Mouse (Mus musculus): ENCODE results near the gene Eipr1.

The Eipr1 gene

DNA sequence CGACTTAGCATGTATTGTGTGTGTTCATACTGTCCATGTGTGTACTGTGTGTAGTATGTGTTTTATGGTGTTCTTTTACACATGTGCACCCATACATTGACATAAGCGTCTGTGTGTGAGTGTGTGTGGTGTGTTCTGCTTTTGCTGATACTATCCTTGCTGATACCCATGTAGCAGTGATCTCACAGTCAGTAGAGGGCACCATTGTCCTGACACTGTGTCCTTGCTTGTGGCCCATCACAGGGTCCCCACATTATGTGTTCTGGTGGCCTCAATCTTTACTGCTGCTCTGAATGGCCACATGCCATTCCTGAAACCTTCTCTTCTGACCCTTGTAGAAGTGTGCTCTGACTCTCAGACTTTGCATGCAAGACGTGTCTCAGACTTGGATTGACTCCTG lies 22.2 kb downstream of the Eipr1 start:
- intact Hi-C loops (cut with DNase I) = no loop called here

DNA sequence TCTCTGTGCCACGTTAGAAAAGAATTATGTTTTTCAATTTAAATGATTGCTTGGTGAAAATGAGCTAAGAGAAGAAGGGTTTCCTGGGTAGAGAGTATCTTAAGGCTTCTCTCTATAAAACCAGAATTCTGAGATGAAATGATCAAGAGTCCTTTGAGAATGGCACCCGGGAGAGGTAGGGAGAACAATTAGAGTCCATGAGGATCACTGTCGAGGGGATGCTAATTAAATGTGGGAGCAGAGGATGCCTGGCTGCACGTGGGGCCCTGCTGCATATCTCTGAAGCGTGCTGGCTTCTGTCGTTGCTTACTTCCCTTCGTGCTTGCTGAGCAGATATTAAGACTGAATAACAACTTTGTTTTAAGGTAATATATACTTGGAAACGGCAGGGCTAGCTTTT lies 23.5 kb downstream of the Eipr1 start:
- intact Hi-C loops (cut with DNase I) = loop anchor here (5.0 kb wide), 1 partner anchor 352 kb away; no protein-coding TSS in a partner anchor

DNA sequence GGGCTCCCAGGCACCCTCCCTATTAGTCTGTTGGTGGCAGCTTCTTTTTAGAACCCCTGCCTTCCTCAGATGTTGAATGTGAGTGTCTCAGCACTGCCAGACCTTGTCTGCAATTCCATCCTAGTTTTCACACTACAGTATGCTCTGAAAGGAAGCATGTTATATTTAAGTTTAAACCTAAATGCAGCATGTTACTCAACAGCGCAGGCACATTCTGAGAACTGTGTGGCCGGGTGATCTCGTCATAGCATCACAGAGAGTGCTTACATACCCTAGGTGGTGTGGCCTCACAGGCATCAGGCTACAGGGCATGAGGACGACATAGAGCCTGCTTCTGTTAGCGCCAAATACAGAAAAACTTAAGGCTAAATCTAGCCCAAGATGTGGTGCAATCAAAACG lies 24.0 kb downstream of the Eipr1 start:
- intact Hi-C loops (cut with DNase I) = loop anchor here (5.0 kb wide), 1 partner anchor 352 kb away; no protein-coding TSS in a partner anchor

DNA sequence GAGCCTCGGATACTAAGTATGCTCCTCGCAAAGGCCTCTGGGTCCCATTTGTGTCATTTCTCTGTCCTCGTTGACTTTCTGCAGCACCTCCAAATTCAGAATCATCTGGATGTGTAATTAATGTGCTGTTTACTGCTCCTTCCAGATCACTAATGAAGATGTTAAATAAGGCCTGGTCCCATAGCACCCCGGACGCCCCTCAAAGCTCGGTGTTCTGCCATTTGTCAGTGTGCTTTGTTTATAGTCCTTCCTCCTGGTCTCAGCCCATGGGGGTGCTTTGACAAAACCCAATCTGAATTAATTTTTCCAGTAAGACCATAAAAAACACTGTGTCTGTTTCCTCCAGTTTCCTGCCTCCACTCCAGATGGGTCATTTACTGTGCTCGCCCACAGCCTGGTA lies 28.6 kb downstream of the Eipr1 start:
- intact Hi-C loops (cut with DNase I) = no loop called here

DNA sequence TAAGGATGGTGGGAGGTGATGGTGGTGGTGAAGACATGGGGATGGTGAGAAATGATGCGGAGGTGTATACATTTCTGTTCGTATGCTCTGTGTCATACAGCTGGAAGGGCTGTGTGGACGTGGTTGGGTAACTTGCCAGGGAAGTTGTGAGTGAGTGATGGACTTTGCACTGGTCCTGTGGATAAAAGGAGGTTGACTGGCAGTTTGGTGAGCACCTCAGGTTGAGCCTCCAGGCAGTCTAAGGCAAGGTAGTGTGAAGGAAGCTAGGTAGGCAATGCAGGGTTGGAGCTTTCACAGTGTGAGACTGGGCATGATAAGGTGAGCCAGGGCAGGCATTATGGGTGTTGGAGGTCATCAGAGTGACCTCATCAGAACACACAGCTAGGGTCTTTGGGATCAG lies 31.0 kb downstream of the Eipr1 start:
- intact Hi-C loops (cut with DNase I) = no loop called here

DNA sequence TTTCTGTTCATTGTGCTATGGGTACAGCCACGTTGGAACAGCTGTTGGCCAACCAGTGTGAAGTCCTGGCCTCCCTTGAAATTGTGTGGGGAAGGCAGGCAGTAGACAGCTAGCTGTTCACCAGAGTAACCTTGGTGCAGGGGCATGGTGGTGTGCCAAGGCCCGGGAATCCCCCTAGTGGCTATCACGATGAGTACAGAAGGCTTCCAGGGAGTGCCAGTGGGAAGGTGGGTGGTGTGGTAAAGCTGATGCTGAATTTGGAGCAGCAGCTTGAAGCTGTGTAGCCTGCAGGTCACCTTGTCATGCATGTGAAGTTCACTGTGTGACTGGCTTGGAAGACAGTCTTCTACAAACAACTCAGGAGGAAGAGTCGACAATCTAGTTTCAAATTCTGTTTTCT lies 32.8 kb downstream of the Eipr1 start:
- intact Hi-C loops (cut with DNase I) = no loop called here

DNA sequence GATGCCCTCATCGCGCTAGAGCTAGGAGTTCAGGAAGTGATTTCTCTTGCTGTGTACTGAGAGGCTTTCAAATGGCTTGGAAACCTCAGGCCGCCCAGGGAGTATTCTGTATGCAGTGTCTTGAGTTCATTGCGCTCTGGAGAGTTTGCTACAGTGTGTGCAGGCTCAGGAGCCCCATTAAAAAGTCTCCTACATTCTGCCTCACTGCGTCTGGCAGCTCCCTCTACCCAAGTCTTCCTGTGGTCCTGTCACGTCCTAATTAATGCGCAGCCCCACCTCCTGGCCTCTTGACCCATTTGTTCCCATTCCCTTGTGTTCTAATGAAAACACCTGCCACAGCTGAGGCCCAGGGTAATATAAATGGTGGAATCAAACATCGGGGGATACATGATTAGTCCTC lies 33.3 kb downstream of the Eipr1 start:
- intact Hi-C loops (cut with DNase I) = no loop called here

DNA sequence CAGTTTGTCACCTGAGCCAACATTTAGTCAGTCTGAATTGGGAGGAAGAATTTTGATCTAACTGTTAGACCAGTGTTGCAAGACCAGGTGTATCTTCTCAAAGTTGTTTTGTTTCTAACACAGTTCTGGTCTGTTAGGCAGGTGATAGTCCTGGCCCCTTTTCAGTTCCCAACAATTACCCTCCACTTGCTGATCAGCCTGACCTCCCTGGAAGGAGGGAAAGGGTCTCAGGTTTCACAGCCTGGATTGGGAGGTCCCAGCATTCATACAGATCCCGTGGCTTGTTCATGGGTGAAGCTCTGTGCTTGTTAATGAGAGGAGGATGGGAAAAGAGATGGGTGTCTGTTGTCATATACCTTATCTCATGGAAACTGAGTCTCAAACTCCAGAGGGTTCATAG lies 33.7 kb downstream of the Eipr1 start:
- intact Hi-C loops (cut with DNase I) = no loop called here

DNA sequence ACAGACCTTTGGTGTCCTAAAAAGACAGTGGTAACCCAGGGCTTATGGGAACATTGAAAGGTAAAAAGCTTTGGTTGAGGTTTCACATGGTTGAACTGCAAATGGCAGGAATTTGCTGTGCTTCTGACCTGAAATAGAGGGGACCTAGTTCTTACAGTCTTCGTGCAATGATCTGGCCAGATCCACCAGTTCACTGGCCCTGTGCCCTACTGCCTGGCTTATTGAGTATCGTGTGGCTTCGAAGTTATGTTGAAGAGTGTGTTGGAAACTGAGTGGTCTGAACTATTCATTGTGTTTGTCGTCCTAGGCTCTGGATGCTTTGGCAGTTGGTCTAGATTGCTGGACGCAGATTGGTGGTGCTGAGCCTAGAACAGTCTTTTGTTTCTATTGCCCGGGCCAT lies 34.7 kb downstream of the Eipr1 start:
- intact Hi-C loops (cut with DNase I) = no loop called here

DNA sequence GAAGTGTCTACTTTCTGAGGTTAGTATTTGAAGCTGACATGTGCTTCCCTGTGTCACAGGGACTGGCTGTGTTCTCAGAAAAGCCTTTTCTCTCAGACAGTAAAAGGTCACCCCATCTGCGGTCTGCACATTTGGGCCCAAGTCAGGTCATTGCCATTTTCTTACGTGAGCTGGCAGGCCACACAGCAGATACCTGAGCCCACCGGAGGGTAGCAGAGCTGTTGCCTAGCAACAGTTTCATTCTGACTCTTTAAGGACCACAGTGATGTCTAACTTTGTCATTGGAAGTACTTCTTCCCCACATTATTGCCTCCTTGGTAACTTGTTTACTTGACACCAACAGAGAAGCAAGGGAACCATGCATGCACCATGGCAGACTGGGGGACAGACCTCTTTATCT lies 41.0 kb downstream of the Eipr1 start:
- intact Hi-C loops (cut with DNase I) = no loop called here

DNA sequence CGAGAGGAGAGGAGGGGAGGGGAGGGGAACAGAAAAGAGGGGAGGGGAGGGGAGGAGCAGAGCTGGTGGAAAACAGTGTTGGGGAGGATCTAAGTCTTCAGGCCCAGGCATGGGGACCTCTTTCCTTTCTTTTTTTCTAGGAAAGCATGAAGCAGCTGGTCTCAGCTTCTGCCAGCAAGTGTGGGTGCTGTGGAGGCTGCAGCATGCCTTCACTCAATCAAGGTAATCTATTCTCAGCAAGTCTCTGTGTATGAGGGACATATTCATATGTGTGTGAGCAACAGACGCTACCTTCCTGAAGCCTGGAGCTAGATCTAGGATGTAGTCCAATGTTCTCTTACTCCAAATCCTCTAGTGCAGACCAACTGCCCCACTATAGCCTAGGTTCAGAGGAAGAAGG lies 42.1 kb downstream of the Eipr1 start:
- intact Hi-C loops (cut with DNase I) = no loop called here

DNA sequence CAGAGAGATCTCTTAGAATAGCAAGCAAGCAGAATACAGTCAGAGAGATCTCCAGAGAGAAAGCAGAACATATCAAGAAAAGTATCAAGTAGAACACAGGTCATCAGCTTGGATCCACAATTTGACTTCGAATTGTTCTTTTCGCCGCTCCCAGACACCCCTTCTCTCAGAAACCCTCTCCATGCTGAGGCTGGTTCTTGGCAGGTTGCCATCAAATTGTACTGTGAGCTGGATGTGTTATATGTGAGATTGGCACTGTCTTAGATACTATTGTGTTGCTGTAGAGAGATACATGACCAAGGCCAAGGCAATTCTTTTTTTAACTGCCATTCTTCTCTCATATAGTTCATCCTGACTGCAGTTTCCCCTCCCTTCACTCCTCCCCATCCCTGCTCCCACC lies 43.4 kb downstream of the Eipr1 start:
- intact Hi-C loops (cut with DNase I) = no loop called here

DNA sequence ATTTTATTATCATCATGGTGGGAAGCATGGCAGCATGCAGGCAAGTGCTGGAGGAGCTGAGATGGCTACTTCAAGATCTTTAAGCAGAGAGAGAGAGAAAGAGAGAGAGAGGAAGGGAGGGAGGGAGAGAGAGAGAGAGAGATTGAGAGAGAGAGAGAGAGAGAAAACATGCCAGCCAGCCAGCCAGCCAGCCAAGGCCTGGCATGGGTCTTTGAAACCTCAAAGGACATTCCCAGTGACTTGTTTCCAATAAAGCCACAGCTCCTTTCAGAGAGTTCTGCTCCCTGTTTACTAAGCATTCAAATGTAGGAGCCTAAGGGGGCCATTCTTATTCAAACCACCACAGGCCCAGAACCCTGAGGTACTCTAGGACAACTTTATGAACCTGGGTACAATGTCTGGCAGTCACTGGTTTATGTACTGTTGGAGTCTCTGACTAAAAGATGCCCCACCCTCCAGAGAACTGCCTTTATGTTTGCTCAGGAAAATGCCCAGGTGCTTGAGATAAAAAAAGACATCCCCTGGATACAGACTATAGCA lies 45.3 kb downstream of the Eipr1 start:
- intact Hi-C loops (cut with DNase I) = no loop called here

DNA sequence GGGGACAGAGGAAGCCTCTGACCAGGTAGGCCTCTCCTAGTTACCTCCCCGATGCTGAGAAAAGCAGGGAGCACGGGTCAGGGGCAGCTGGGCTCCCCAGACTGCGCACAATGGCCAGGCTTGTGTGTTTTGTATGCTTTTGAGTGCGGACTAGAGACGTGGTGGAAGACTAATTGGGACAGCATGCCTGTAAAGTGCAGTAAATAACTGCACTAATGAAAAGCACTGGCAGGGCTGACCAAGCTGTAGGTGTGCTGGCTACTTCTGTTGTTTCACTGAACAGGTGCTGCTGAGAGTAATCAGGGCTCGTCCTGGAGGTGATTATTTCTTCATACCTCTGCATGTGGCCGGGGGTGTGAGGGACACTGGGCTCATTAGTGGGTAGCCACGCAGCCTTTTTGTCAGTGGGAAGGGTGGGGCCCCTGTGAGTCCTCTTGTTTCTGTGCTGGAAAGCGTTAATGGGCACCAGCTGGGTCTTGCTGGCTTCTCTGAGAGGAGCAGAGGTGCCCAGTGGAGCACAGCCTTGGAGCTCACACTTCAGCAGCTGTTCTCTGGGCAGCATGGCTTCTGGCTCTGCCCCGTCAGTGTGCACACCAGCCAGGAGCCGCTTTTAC lies 48.3 kb downstream of the Eipr1 start:
- intact Hi-C loops (cut with DNase I) = no loop called here

DNA sequence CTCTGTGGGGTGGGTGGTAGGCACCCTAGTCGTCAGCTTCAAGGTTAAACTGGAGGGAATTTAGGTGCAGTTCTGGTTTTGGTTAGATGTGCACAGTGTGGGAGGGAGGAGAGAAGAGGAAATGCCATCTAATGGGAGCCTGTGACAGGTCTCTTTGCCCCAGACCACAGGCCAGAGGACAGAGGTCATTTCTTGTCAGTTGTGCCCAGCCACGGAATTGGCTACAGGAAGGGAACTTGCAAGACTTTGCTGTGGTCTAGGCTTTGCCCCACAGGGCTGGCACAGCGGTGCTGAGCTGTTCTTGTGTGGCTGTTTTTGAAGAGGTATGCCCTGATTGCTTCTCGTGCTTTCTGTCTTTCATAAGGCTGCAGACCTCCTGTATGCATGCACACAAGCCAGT lies 48.8 kb downstream of the Eipr1 start:
- intact Hi-C loops (cut with DNase I) = no loop called here

DNA sequence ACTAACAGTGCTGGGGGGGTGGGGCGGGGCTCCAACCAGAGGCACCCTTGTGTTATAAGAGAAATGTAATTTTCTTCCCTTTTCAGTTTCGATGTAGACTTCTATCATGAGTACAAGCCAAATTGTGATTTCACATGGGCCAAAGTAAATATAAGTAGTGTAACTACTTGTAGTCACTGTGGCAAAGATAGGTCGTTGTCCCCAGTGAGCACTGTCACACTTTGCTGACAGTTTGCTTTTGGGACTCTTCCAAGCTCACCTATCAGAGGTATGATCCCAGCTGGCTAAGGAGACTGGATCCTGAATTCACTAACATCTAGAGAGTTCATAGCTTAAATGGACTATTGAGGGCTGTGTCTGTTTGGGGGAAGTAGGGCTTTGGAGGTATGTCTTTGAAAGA lies 49.3 kb downstream of the Eipr1 start:
- intact Hi-C loops (cut with DNase I) = no loop called here

DNA sequence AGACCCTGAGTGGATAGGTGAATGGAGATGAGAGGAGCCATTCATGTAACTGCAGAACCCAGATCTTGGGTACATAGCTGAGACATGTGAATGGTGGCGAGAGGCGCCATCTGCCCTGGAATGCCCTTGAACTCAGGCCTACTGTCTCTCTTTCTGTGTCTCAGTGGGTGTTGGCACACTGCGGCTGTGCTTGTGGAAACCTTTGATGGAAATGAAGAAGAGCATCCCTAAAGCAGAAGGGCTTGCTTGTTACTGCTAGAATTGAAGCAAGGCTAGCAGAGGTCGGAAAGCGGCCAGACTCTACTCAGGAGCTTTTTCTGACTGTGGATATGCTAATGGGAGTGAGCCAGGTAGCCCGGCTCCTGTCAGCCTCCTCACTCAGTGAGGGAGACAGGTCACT lies 50.1 kb downstream of the Eipr1 start:
- intact Hi-C loops (cut with DNase I) = no loop called here

DNA sequence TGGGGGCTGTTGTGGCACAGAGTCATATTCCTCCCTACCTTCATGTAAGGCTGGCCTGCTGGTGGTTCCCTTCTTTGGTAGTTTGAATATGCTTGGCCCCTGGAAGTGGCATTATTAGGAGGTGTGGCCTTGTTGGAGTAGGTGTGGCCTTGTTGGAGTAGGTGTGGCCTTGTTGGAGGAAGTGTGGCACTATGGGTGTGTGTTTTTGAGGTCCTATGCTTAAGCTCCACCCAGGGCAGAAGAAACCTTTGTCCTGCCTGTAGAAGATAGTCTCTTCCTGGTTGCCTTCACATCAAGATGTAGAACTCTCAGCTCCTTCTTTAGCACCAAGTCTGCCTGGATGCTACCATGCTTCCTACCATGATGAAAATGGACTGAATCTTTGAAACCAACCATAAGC lies 51.4 kb downstream of the Eipr1 start:
- intact Hi-C loops (cut with DNase I) = no loop called here

DNA sequence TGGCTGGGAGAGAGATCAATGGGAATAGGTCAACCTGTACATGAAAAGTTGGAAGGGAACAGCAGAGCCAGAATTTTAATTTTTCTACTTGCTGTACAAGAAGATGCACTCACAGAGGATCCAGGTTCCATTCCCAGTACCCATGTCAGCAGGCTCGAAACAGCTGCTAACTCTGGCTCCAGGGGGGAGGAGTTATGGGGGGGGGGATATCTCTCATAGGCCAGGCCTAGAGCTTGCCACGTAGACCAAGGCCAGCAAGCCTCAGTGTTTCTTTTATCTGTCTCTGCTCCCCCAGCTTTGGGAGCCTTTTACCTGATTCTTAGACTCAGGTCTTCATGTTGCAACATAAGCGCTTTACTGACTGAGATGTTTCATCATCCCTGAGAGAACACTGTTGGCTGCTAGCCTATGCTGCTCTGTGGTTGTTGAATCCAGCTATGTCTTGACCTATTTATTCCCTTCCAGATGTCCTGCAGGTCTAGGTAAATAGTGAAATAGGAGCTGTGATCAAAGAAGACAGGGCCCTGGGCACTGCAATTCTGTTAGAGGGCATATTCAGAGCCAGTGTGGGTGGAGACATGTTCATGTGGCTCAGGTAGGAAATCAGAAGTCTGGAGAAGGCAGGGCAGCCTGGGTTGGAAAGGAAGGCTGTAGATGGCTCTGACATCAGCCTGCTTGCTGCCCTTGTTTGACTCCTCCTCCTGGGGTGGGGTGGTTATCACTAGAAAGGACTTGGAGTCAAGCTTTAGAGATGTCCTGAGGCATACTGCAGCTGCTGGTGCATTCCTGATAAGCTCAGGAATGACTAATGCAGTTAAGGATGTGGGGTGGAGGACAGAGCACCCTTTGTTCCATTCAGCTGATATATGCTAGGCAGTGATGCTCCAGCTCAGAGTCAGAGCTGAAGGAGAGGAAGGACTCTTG lies 53.2 kb downstream of the Eipr1 start:
- intact Hi-C loops (cut with DNase I) = no loop called here

DNA sequence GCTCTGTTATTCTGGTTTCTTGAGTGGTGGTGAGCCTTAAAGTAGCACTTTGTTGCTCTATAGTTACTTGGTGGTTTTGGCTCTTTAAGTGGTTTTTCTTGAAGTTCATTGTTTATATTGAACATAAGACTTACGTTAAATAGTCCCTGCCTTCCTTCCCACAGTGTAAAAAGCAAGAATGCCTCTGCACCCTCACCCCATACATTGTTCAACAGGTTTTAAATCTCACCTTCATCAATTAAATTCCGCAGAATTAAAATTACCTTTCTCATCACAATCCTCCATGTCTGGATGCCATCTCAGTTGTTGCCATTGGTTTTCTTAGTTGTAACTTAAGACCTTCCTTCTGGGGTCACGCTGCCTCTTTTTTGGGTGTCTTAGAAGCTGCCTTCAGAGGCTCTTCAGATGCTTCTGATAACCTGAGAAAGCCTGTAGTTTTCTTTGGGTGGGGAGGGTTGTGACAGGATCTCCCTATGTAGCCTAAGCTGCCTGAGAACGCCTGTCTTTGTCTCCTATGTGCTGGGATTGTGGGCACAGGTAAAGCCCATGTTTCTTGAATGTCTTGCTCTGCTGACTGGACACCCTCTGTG lies 57.3 kb downstream of the Eipr1 start:
- intact Hi-C loops (cut with DNase I) = no loop called here

DNA sequence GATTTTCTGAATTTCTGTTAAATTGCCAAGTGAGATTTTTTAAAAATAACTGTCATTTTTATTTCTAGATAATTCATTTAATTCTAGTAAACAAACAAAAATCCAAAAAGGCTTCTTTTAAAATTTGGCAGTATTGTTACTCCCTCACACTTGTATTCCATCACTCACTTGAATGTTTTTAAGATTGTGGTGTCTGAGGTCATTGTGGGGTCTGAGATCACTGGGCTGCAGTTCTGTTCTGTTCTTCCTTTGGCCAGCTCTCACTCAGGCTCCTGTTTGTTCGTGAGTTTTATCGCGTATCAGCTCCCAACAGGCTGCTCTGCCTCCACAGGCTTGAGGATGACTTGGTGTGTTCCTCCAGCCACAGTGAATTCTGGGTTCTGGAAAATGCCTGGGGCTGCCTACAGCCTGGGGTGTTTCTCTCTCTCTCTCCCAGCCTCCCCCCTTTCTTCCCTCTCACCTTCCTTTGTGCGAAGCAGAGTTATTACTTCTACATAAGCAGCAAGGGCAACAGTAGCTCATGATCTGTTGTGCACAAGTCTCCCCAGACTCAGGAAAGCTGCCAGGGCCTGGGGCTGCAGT lies 58.2 kb downstream of the Eipr1 start:
- intact Hi-C loops (cut with DNase I) = no loop called here
